Mouse (Mus musculus): ENCODE measurements at regions not wholly inside any gene's neighbourhood (a gene's known extent, or its start where the extent isn't known, plus 50 kb on each side); places are given as distances from the start of the nearest gene placed in this dataset.
A peak's percentile ranks its signal among the peaks of the same experiment; 100 is the strongest.

DNA sequence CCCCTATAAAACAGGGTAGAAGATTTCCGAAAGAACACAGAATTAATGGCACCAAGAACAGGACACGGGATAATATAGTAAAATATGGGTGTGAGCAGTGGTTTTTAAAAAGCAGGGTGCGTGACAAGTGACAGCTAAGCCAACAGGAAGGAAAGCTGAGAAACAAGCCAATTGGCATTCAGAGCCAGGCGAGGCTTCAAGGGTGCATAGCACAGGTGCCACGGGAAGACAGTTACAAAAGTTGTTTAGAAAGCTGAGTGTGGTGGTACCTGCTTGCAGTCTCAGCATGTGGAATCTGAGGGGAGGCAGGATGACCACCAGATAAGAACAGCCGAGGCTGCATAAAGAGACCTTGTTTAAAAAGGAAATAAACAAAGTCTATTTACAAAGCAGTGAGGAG, 270.7 kb downstream of the Gm19410 start:
- no peak for DNase-seq (ENCODE audit: low read depth, low spot score)

DNA sequence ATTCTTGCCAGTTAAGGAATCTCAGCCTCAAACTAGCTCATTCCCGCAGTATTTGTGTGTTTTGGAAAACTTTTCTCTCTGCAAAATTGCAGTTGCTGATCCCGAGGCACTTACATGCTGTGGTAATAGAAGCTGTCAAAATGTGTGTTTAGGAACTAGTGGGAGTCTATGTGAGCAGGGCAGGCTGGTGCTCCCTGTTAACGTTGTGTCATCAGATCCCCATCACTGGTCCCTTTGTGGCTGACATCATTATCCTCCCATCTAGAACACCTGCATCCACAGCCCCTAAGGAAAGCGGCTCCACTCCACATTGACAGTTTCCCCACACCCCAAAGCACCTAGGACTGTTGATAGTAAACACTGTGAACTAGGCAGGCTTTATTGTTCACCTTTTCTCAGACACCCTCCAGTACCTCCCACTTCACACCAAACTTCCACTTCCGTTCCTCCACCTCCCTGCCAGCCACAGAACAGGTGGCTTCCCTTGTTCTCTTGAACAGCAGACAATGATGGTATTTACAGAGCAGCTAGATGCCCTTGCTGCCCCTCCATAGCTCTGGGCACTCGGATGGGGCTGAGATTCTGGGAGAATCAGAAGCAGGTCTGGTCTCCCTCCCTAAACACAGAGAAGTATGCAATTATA, 275.8 kb downstream of the Gm19410 start:
- peak; percentile 64 for DNase-seq (ENCODE audit: low read depth, low spot score)

DNA sequence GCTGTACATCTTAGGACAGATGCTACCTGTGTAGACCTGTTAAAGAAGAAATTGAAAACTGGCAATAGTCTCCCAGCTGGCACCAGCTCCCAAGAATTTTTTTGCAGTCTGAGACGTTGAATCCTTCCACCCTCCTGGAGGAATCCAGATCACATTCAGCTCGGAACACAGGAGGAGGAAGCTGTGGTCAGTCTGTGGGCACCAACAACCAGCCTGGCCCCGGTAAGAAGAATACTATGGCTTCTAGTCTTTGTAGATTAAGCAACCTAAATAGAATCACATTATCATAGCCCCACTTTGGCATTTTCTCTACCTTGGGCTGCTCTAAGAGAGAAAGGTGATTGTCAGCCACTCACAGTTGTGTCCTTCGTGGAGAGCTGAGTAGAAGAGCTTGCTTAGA, 277.0 kb downstream of the Gm19410 start:
- DNase-seq (ENCODE audit: low read depth, low spot score) = no peak
